Mouse (Mus musculus) cerebellum, adult 2 months (tissue): ENCODE results near the gene Hc.

ENCODE experiments used
- CTCF ChIP-seq: fragments of 200-500 bp; IDR thresholded peaks from 2 replicates; pipeline ENCODE4 v1.5.1; 2011; ENCODE audit warnings: low read depth, mild to moderate bottlenecking, control low read depth, low read length, moderate library complexity, borderline replicate concordance; ENCODE audit not compliant: insufficient read depth
- POLR2A ChIP-seq: fragments of 200-500 bp; IDR thresholded peaks from 2 replicates; pipeline ENCODE4 v1.6.1; 2011; ENCODE audit warnings: low read length, control low read depth, borderline replicate concordance; ENCODE audit not compliant: insufficient read depth

GRCm38 (mm10) chr2:34957405-34957804 lies 103.8 kb downstream of the Hc start:
- TF ChIP-seq CTCF (no peak), POLR2A (no peak)
